Mouse (Mus musculus) common myeloid progenitor, adult 5-6 weeks (primary cell): ENCODE measurements around the gene Inip. TPM values are rescaled to one million over a fixed set of nuclear protein-coding genes. Genes with fewer than 3 reads are reported as not detected.

Experiments used
- ATAC-seq: replicated peaks from 2 replicates; pipeline ENCODE4 v1.8.0; 2016; ENCODE audit warnings: low read depth, mild to moderate bottlenecking, moderate TSS enrichment, inconsistent platforms; ENCODE audit not compliant: poor library complexity, severe bottlenecking
- total RNA-seq: library from RNA; stranded (forward); fragments of 200-1000, 187-1606 nt; gene quantifications from 2 replicates; pipeline ENCODE4 v1.2.3, GENCODE M21; 2017

Gene Inip
- total RNA-seq, result 70.6 and 76.9 TPM in 2 replicates

GRCm38 (mm10) chr4:59801489-59801888 lies at the start of gene Inip:
Gene Inip, minus strand, starts transcription at chr4:59801589.
- ATAC-seq, result no peak

GRCm38 (mm10) chr4:59850181-59850580 lies 48.8 kb upstream of the Inip start:
- peak; percentile 84 for ATAC-seq

GRCm38 (mm10) chr4:59847447-59847846 lies 46.1 kb upstream of the Inip start:
- ATAC-seq, result no peak

- peak; percentile 38 for ATAC-seq
Observed at GRCm38 (mm10) chr4:59845245-59845637, 43.9 kb upstream of the Inip start.

GRCm38 (mm10) chr4:59844460-59845244 lies 43.3 kb upstream of the Inip start:
- peak; percentile 90 for ATAC-seq

- ATAC-seq, result peak; percentile 62
Observed at GRCm38 (mm10) chr4:59837659-59838058, 36.3 kb upstream of the Inip start.

- ATAC-seq, result peak; percentile 62
Observed at GRCm38 (mm10) chr4:59832810-59833209, 31.4 kb upstream of the Inip start.

- ATAC-seq, result no peak
Observed at GRCm38 (mm10) chr4:59831038-59831437, 29.6 kb upstream of the Inip start.

GRCm38 (mm10) chr4:59829072-59829471 lies 27.7 kb upstream of the Inip start:
- ATAC-seq, result no peak

- no peak for ATAC-seq
Observed at GRCm38 (mm10) chr4:59826381-59826780, 25.0 kb upstream of the Inip start.

- peak; percentile 88 for ATAC-seq
Observed at GRCm38 (mm10) chr4:59825634-59826033, 24.2 kb upstream of the Inip start.

- ATAC-seq, result no peak
Observed at GRCm38 (mm10) chr4:59824860-59825259, 23.5 kb upstream of the Inip start.

- ATAC-seq, result peak; percentile 13; the same call in 1 of the 2 replicates
Observed at GRCm38 (mm10) chr4:59823470-59823869, 22.1 kb upstream of the Inip start.

- no peak for ATAC-seq
Observed at GRCm38 (mm10) chr4:59822119-59822518, 20.7 kb upstream of the Inip start.

GRCm38 (mm10) chr4:59821516-59821915 lies 20.1 kb upstream of the Inip start:
- no peak for ATAC-seq

GRCm38 (mm10) chr4:59819477-59820022 lies 18.2 kb upstream of the Inip start:
- peak; percentile 67 for ATAC-seq

GRCm38 (mm10) chr4:59819054-59819472 lies 17.7 kb upstream of the Inip start:
- ATAC-seq, result peak; percentile 20; the same call in 1 of the 2 replicates

- no peak for ATAC-seq
Observed at GRCm38 (mm10) chr4:59818498-59818897, 17.1 kb upstream of the Inip start.

- ATAC-seq, result no peak
Observed at GRCm38 (mm10) chr4:59817790-59818189, 16.4 kb upstream of the Inip start.

GRCm38 (mm10) chr4:59816477-59816876 lies 15.1 kb upstream of the Inip start:
- no peak for ATAC-seq

GRCm38 (mm10) chr4:59816016-59816415 lies 14.6 kb upstream of the Inip start:
- ATAC-seq, result no peak
